Mouse (Mus musculus) liver, embryonic 18 days (tissue): ENCODE data around the gene Ccdc185. TPM values are rescaled to one million over a fixed set of nuclear protein-coding genes. Genes with fewer than 3 reads are reported as not detected.

Experiments
- polyA plus RNA-seq: library from polyadenylated mRNA; depleted of rRNA; stranded (reverse); fragments of >200 nt; gene quantifications from 2 replicates; pipeline ENCODE4 v1.2.3, GENCODE M21; 2012; rRNA removed

The Ccdc185 gene
- not detected in 2 replicates for polyA plus RNA-seq

DNA sequence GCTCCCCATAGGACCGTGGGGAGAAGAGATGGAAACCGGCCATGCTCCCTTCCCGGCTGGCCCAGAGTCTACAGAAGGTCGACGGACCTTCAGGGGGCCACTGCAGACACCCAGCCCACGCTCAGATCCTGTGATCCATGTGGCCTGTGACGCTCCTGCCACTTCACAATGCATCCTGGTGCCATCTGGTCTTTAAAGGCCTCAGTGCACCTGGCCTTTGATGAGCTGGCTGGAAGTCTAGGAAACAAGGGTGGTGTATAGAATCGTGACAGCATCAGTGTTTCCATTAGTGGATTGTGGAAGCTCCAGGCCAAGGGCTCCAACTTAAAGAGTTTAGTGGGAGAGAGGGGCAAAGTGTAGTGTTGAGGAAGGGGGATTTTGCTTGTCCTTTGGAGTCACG is at the start of gene Ccdc185:
Gene Ccdc185, minus strand, starts transcription at position 101 of the 400 bp plus-strand sequence.

DNA sequence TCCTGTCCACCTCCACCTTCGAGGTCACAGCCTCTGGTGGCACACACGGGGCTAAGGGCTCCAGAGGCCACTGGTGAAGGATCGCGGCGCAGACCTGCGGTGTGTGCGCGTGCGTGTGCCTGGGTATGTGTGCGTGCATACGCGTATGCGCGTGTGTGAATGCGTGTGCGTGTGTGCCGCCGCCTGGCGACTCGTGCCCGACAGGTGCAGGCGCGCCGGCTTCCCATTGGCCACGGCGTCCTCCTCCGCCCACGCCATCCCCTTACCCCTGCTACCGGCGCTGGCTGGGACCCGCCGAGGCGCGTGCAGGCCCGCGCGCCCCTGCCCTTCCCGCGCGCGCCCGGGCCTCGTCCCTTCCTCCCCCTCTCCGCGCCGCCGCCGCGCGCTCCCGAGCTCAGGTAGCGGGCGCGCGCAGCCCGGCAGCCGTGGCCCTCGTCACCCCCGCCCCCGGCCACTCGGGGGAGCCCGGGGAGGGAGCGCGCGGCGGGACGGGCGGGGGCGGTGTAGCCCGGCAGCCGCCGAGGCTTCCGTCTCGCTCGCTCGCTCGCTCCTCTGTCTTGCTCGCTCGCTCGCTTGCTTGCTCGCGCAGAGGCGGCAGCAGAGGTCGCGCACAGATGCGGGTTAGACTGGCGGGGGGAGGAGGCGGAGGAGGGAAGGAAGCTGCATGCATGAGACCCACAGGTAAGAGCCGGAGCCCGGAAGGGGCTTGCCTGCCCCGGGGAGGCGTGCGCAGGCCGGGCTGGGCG is 14.9 kb upstream of the Ccdc185 start, which contains the start of gene Susd4:
Gene Susd4, plus strand, starts transcription at position 145 of the 746 bp plus-strand sequence.

Other genes with a start within 250 kb of the Ccdc185 start
- 16.3 and 17.0 TPM in 2 replicates for gene Capn2, start 231.6 kb downstream of the Ccdc185 start, polyA plus RNA-seq
- gene Capn8, start 184.2 kb downstream of the Ccdc185 start, polyA plus RNA-seq: 0.02 and 0.06 TPM in 2 replicates
- 0.90 and 1.4 TPM in 2 replicates for gene Susd4, start 14.7 kb upstream of the Ccdc185 start, polyA plus RNA-seq
- 2.2 and 2.4 TPM in 2 replicates for gene Tlr5, start 205.6 kb upstream of the Ccdc185 start, polyA plus RNA-seq